Mouse (Mus musculus) midbrain, embryonic 12.5 days (tissue): ENCODE results near the gene BC029722. TPM values are rescaled to one million over a fixed set of nuclear protein-coding genes. Genes with fewer than 3 reads are reported as not detected.
"Not testable (repeated sequence)": the region's sequence is repeated elsewhere in the genome, so short reads cannot be mapped to it uniquely, and the experiment has no call there.

ENCODE experiments used
- ATAC-seq: fragments of 200-750 bp; cut with Nextera tagmentation; 2 replicates; pipeline ENCODE4 v1.8.0; 2017; ENCODE audit warnings: low read depth, moderate TSS enrichment, moderate library complexity; ENCODE audit not compliant: low FRiP score
- H3K27ac ChIP-seq: fragments of 300-500 bp; sonication (generic); replicated peaks from 2 replicates; pipeline ENCODE4 v1.5.1; 2016; ENCODE audit warnings: mild to moderate bottlenecking
- H3K27me3 ChIP-seq: fragments of 300-500 bp; sonication (generic); 2 replicates; pipeline ENCODE4 v1.6.1; 2016; ENCODE audit warnings: mild to moderate bottlenecking
- H3K36me3 ChIP-seq: fragments of 300-500 bp; sonication (generic); 2 replicates; pipeline ENCODE4 v1.6.1; 2016
- H3K4me1 ChIP-seq: fragments of 300-500 bp; sonication (generic); 2 replicates; pipeline ENCODE4 v1.6.1; 2016
- H3K4me2 ChIP-seq: fragments of 300-500 bp; sonication (generic); replicated peaks from 2 replicates; pipeline ENCODE4 v1.6.1; 2016; ENCODE audit warnings: mild to moderate bottlenecking, moderate library complexity
- H3K4me3 ChIP-seq: fragments of 300-500 bp; sonication (generic); 2 replicates; pipeline ENCODE4 v1.5.1; 2016; ENCODE audit warnings: mild to moderate bottlenecking
- H3K9ac ChIP-seq: fragments of 300-500 bp; sonication (generic); replicated peaks from 2 replicates; pipeline ENCODE4 v1.6.1; 2016; ENCODE audit warnings: mild to moderate bottlenecking, moderate library complexity
- H3K9me3 ChIP-seq: fragments of 300-500 bp; sonication (generic); 2 replicates; pipeline ENCODE4 v1.6.1; 2016; ENCODE audit warnings: mild to moderate bottlenecking
- WGBS: fragments of 180-500 bp; shearing (Covaris S2); methylation state at CpG from one replicate; pipeline ENCODE4 v1.1.7; 2016; 5-methylcytosine and 5-hydroxymethylcytosine counted together
- polyA plus RNA-seq: library from polyadenylated mRNA; unstranded; fragments of >200 nt; fragmentation: Nextera tagmentation; extraction: Ambion mirVana; gene quantifications from 2 replicates; pipeline ENCODE4 v1.2.1, GENCODE M21; 2016

The BC029722 gene
- polyA plus RNA-seq, 1 experiment from 2014 or later: 14.4 TPM

- 70% methylated on average over 9 of the region's 9 CpGs for WGBS
- Histone ChIP-seq H3K27ac (no peak within 1 kb of the TSS), H3K27me3 (no peaks in the 10 kb centered on the region)
Observed at GRCm38 (mm10) chr2:155834732-155835131, 15.5 kb upstream of the BC029722 start, which contains the start of gene Fam83c. TSS of gene Fam83c (minus strand) at chr2:155834854.

GRCm38 (mm10) chr2:155832087-155832486 lies 12.9 kb upstream of the BC029722 start:
- H3K36me3 ChIP-seq, H3K9ac ChIP-seq, H3K9me3 ChIP-seq, H3K4me3 ChIP-seq, H3K27ac ChIP-seq, H3K4me1 ChIP-seq, H3K27me3 ChIP-seq, ATAC-seq, H3K4me2 ChIP-seq: not testable (repeated sequence)
- 76% methylated on average over 1 of the region's 1 CpGs for WGBS

More at GRCm38 (mm10) chr2:155834732-155835131, 15.5 kb upstream of the BC029722 start, which contains the start of gene Fam83c:
- Histone ChIP-seq H3K4me1 (no peaks in the 10 kb centered on the region), H3K36me3 (no peaks in the 10 kb centered on the region), H3K4me3 (no peak within 1 kb of the TSS), H3K9ac (no peak within 1 kb of the TSS), H3K9me3 (no peaks in the 10 kb centered on the region), H3K4me2 (no peak within 1 kb of the TSS)
- ATAC-seq: no peak

- no peaks in the 10 kb centered on the region for H3K36me3 ChIP-seq
- H3K9me3 ChIP-seq: no peaks in the 10 kb centered on the region
- WGBS: 62% methylated on average over 9 of the region's 9 CpGs
- H3K9ac ChIP-seq: no peak overlapping the region
- H3K27ac ChIP-seq: no peak overlapping the region
- ATAC-seq: no peak
- H3K4me3 ChIP-seq: no peak overlapping the region
- no peak overlapping the region for H3K4me2 ChIP-seq
- no peaks in the 10 kb centered on the region for H3K27me3 ChIP-seq
- H3K4me1 ChIP-seq: peaks cover 9% of the 10 kb centered on the region
Observed at GRCm38 (mm10) chr2:155831302-155831701, 12.1 kb upstream of the BC029722 start.

- Histone ChIP-seq H3K4me2 (no peak overlapping the region), H3K4me1 (peaks cover 10% of the 10 kb centered on the region), H3K27ac (no peak overlapping the region), H3K9ac (no peak overlapping the region), H3K9me3 (no peaks in the 10 kb centered on the region), H3K27me3 (no peaks in the 10 kb centered on the region), H3K36me3 (no peaks in the 10 kb centered on the region), H3K4me3 (no peak overlapping the region)
- no peak for ATAC-seq
- WGBS: 93% methylated on average over 8 of the region's 8 CpGs
Observed at GRCm38 (mm10) chr2:155830841-155831240, 11.6 kb upstream of the BC029722 start.

- H3K4me1 ChIP-seq: peaks cover 18% of the 10 kb centered on the region
- no peaks in the 10 kb centered on the region for H3K9me3 ChIP-seq
- 6% methylated on average over 27 of the region's 27 CpGs for WGBS
- H3K27me3 ChIP-seq: no peaks in the 10 kb centered on the region
- peak within 1 kb of the TSS; percentile 88 for H3K9ac ChIP-seq
- peak within 1 kb of the TSS; percentile 77 for H3K27ac ChIP-seq
- peak; percentile 92 for ATAC-seq
- peak within 1 kb of the TSS; percentile 96 for H3K4me3 ChIP-seq
- H3K36me3 ChIP-seq: peaks cover 22% of the 10 kb centered on the region
- peak within 1 kb of the TSS; percentile 92 for H3K4me2 ChIP-seq
Observed at GRCm38 (mm10) chr2:155826630-155827424, 7.6 kb upstream of the BC029722 start, which contains the start of gene Eif6. TSS of gene Eif6 (minus strand) at chr2:155826925.

- H3K4me3 ChIP-seq: peak overlapping the region; percentile 96
- H3K4me2 ChIP-seq: peak overlapping the region; percentile 92
- H3K36me3 ChIP-seq: peaks cover 28% of the 10 kb centered on the region
- H3K9me3 ChIP-seq: no peaks in the 10 kb centered on the region
- 2% methylated on average over 52 of the region's 52 CpGs for WGBS
- peak overlapping the region; percentile 88 for H3K9ac ChIP-seq
- H3K4me1 ChIP-seq: peaks cover 18% of the 10 kb centered on the region
- ATAC-seq: peak; percentile 50
- H3K27ac ChIP-seq: peak overlapping the region; percentile 77
- no peaks in the 10 kb centered on the region for H3K27me3 ChIP-seq
Observed at GRCm38 (mm10) chr2:155825904-155826629, 6.8 kb upstream of the BC029722 start.

GRCm38 (mm10) chr2:155823722-155824121 lies 4.5 kb upstream of the BC029722 start:
- ATAC-seq: no peak
- H3K27me3 ChIP-seq: no peaks in the 10 kb centered on the region
- no peak overlapping the region for H3K27ac ChIP-seq
- H3K4me1 ChIP-seq: peaks cover 28% of the 10 kb centered on the region
- no peak overlapping the region for H3K4me3 ChIP-seq
- no peak overlapping the region for H3K4me2 ChIP-seq
- no peak overlapping the region for H3K9ac ChIP-seq
- WGBS: 98% methylated on average over 8 of the region's 8 CpGs
- no peaks in the 10 kb centered on the region for H3K9me3 ChIP-seq
- H3K36me3 ChIP-seq: peaks cover 40% of the 10 kb centered on the region

GRCm38 (mm10) chr2:155820779-155821178 lies 1.6 kb upstream of the BC029722 start:
- Histone ChIP-seq H3K9ac (no peak overlapping the region), H3K4me2 (no peak overlapping the region), H3K4me1 (peaks cover 24% of the 10 kb centered on the region), H3K36me3 (peaks cover 43% of the 10 kb centered on the region), H3K27me3 (no peaks in the 10 kb centered on the region), H3K4me3 (no peak overlapping the region), H3K27ac (no peak overlapping the region), H3K9me3 (no peaks in the 10 kb centered on the region)
- ATAC-seq: no peak
- WGBS: 91% methylated on average over 5 of the region's 5 CpGs

- no peak; the same call in 1 of the 2 replicates for ATAC-seq
- H3K36me3 ChIP-seq: peaks cover 44% of the 10 kb centered on the region
Observed at GRCm38 (mm10) chr2:155819449-155820251, 424 bp upstream of the BC029722 start.

GRCm38 (mm10) chr2:155818596-155819391 lies 432 bp downstream of the BC029722 start:
- Histone ChIP-seq H3K4me1 (peaks cover 16% of the 10 kb centered on the region), H3K27ac (peak overlapping the region; percentile 74), H3K4me2 (peak overlapping the region; percentile 86), H3K36me3 (peaks cover 42% of the 10 kb centered on the region), H3K9ac (peak overlapping the region; percentile 68), H3K27me3 (no peaks in the 10 kb centered on the region), H3K4me3 (peak overlapping the region; percentile 53), H3K9me3 (no peaks in the 10 kb centered on the region)
- 3% methylated on average over 37 of the region's 37 CpGs for WGBS
- peak; percentile 94 for ATAC-seq

More at GRCm38 (mm10) chr2:155819449-155820251, 424 bp upstream of the BC029722 start:
- H3K27ac ChIP-seq: peak overlapping the region; percentile 74
- H3K4me2 ChIP-seq: peak overlapping the region; percentile 86
- peak overlapping the region; percentile 68; the same call in 1 of the 2 replicates for H3K9ac ChIP-seq
- 62% methylated on average over 6 of the region's 6 CpGs for WGBS
- H3K4me3 ChIP-seq: peak overlapping the region; percentile 53
- H3K4me1 ChIP-seq: peaks cover 16% of the 10 kb centered on the region
- no peaks in the 10 kb centered on the region for H3K27me3 ChIP-seq
- no peaks in the 10 kb centered on the region for H3K9me3 ChIP-seq
